Mouse (Mus musculus) kidney, adult 11 months (tissue): ENCODE results near the gene Hnrnpd.

Experiments used
- DNase-seq: peaks from one replicate; pipeline ENCODE4 v3.0.0; 2022

Hnrnpd gene

GRCm38 (mm10) chr5:99978699-99979442, at the start of gene Hnrnpd, which contains the start of gene 4930524J08Rik:
TSS of gene Hnrnpd (minus strand) at chr5:99978938.
TSS of gene 4930524J08Rik (plus strand) at chr5:99979061.
- peak; percentile 96 for DNase-seq

GRCm38 (mm10) chr5:100024868-100025267, 46.1 kb upstream of the Hnrnpd start:
- DNase-seq, result no peak

GRCm38 (mm10) chr5:100024403-100024802, 45.7 kb upstream of the Hnrnpd start:
- no peak for DNase-seq

DNA sequence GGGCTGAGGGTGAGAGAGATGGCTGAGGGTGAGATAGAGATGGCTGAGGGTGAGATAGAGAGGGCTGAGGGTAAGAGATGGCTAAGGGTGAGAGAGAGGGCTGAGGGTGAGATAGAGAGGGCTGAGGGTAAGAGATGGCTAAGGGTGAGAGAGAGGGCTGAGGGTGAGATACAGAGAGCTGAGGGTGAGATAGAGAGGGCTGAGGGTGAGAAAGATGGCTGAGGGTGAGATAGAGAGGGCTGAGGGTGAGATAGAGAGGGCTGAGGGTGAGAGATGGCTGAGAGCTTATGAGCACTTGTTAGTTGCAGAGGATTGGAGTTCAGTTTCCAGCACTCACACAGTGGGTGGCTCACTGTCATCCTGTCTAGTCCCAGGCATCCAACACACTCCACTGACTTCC, 41.4 kb upstream of the Hnrnpd start:
- DNase-seq, result no peak

DNA sequence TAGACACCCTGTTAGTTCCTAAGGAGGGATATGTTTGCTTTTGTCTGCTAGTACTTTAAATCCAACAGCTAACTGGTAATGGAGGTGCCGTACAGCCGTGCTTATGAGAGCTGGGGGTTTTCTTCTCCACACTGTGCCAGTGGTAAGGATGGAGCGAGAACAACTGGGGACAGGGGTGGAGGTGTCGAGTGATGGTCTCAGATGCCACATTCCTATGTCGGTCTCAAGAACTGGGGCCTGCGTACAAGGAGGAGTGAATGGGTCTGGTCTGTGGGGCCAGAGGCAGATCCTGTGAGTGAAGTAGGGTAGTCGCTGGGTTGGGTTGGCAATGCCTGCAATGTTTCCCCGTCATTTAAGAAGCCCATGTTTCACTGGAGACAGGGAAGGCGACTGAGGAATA, 33.9 kb upstream of the Hnrnpd start:
- no peak for DNase-seq

DNA sequence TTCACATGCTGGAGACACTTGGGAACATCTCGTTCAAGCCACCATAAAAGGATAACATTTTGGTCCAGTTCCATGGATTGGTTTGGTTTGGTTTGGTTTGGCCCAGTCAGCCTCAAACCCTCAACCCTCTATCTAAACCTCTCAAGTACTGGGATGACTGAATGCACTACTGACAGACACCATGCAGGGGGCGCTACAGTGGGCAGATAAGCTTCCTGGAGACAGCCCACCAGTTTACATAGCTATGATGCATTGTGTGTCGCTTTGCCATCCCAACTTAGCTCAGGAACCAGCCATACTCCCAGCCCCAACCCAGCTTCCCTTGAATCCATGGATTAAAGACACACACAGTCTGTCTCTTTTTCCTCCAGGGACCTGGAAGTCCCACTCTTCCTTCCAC, 29.7 kb upstream of the Hnrnpd start:
- DNase-seq, result no peak

GRCm38 (mm10) chr5:100007040-100007375, 28.3 kb upstream of the Hnrnpd start:
- no peak for DNase-seq

- no peak for DNase-seq
Measured at GRCm38 (mm10) chr5:100006324-100007039, 27.7 kb upstream of the Hnrnpd start.

- no peak for DNase-seq
Measured at GRCm38 (mm10) chr5:100005896-100006295, 27.2 kb upstream of the Hnrnpd start.

DNA sequence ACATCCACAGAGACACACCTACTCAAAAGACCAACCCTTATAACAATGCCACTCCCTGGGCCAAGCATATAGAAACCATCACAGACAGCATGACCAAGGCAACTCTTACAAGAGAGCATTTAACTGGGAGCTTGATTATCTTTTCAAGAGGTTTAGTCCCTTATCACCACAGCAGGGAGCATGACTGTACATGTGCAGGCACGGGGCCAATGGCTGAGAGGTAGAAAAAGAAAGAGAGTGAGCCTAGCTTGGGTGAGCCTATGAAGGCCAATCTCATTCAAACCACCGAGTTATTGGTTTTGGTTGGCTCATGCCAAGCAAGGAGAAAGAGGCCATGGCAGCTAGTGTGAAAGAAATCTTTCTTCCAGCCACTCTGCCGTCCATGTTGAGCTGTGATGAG, 26.7 kb upstream of the Hnrnpd start:
- no peak for DNase-seq

- no peak for DNase-seq
Measured at GRCm38 (mm10) chr5:100003895-100004294, 25.2 kb upstream of the Hnrnpd start.

GRCm38 (mm10) chr5:100000500-100000899, 21.8 kb upstream of the Hnrnpd start:
- no peak for DNase-seq

- DNase-seq, result no peak
Measured at GRCm38 (mm10) chr5:100000048-100000447, 21.3 kb upstream of the Hnrnpd start.

GRCm38 (mm10) chr5:99994680-99995079, 15.9 kb upstream of the Hnrnpd start:
- no peak for DNase-seq

DNA sequence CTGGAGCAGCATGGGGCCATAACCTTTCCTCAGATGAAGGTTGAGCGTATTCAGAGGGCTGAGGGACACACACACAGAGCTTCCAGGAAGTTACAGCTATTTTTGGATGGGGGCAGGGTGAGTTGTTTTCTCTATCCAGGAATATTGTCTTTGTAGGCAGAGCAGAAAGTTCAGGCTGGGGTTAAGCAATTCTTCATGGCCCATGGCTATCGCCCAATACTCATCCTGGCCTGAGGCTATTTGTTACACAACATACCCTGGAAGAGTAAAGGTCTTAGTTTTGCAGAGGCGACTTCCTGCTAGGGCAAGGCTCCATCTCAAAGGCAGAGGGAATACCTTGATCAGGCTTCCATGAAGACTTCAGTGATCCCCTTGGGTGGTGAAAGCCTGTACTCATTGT, 15.4 kb upstream of the Hnrnpd start:
- peak; percentile 61 for DNase-seq

DNA sequence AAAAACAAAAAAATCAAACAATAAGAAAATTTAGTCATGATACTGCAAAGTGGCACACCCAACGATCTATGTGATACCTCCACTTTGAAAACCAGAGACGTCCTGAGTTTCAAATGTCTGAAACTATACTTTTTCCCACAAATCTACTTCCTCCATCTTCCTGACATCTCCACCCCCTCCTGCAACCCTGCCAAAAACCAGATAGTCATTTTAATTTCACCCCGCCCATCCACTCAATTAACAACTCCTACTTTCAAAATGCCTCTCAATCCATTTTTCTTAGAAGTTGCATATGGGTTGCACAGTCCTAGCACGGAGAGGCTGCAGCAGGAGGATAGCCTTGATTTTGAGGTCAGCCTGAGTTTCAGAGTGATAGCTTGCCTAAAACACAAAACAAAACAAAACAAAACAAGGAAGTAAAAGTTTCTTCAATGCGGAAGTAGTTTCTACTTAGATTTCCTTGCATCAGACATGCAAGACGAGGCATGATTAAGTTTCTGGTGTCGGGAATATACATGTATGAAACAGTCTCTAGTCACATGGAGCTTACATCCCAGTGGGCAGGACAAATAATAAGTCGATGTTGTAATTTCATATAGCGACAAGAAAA, 4.8 kb upstream of the Hnrnpd start:
- no peak for DNase-seq

- peak; percentile 83 for DNase-seq
Measured at GRCm38 (mm10) chr5:99977516-99978301, 1.0 kb downstream of the Hnrnpd start.

DNA sequence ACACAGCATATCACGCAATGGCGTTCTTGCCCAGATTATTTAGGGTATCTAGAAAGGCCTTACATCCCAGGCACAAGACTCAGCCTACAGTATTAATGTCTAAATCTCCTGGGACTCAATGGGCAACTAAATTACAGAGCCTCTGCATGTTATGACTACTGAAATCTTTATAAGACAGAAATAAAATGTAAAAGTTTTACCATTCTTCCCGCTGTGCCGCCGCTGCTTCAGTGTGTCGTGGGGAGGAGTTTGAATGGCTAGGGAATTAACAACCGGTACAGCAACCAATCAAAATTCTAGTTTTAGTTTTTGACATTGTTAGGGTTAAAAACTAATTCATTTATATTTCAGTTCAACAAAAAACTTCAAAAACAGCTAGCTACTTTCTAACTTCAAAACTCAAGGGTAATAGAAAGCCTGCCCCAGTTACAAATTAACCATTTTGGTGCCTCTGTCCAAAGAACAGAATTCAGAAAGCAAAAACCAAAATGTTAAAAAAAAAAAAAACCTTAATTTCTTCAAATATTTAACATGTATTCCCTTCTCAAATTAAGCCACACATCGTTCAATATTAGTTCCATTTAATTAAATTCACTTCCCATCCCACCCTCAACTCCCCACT, 2.3 kb downstream of the Hnrnpd start:
- no peak for DNase-seq

- no peak for DNase-seq
Measured at GRCm38 (mm10) chr5:99975776-99976175, 3.0 kb downstream of the Hnrnpd start.

- DNase-seq, result no peak
Measured at GRCm38 (mm10) chr5:99975061-99975460, 3.7 kb downstream of the Hnrnpd start.

DNA sequence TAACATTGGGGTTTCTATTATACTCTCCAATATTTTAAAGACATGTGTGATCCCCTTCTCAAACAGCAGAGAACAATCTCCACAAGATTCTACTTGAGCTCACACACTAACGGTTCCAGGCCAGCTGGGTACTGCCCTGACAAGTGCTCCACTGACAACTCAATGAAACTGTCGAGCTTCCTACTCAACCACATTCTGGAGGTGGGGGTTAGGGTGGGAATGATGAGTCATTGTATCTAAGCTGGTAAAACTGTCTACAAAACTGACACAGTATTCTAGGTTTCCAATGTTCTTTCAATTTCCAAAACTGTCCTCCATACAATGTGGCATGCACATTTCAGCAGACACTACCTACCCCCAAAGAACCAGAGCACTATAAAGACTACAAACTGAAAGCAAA, 4.8 kb downstream of the Hnrnpd start:
- DNase-seq, result no peak

GRCm38 (mm10) chr5:99959960-99960359, 18.8 kb downstream of the Hnrnpd start:
- DNase-seq, result no peak
